8 mouse cellular contexts compared by ENCODE assay signal in genomic region chr4:45971806-45972447, GRCm38 (mm10). TPM values are rescaled to one million over a fixed set of nuclear protein-coding genes. Genes with fewer than 3 reads are reported as not detected.
DNase-seq lines count a peak whose midpoint lies in the region; ATAC-seq and TF ChIP-seq lines count a peak whose summit lies in the region.

No protein-coding gene starts in this region.

- peak; percentile 50 for TF ChIP-seq RAD21 in MEL (IDR thresholded peaks at IDR 0.05; ENCODE audit: low read depth, low read length)

- H3K27me3 ChIP-seq in MEL (ENCODE audit: control insufficient read depth in 1 of 2, insufficient read depth in 2 of 2, low read length in 2 of 2), result no peaks in the 10 kb centered on the region
- H3K27me3 ChIP-seq in cerebellum, adult 2 months (ENCODE audit: control insufficient read depth, insufficient read depth, low read length), result no peaks in the 10 kb centered on the region
- H3K27me3 ChIP-seq in lung, postnatal 0 days (replicated peaks; ENCODE audit: insufficient read depth, low read length), result no peaks in the 10 kb centered on the region

- H3K9me3 ChIP-seq in MEL (replicated peaks; ENCODE audit: insufficient read depth, low read length), result no peaks in the 10 kb centered on the region
- H3K9me3 ChIP-seq in lung, postnatal 0 days (ENCODE audit: low read length), result no peaks in the 10 kb centered on the region

- peak in 1 of 2 experiments; percentile 40; a peak in 1 of 4 replicates for TF ChIP-seq POLR2A in MEL (IDR thresholded peaks at IDR 0.05; ENCODE audit: control insufficient read depth in 1 of 2, insufficient read depth in 1 of 2, low read depth in 1 of 2, low read length in 2 of 2, poor library complexity in 1 of 2)
- TF ChIP-seq POLR2A in cerebellum, adult 2 months (IDR thresholded peaks at IDR 0.05; ENCODE audit: borderline replicate concordance, insufficient read depth, low read length), result no peak

- H3K9ac ChIP-seq in MEL (ENCODE audit: control insufficient read depth, low read depth, low read length, poor library complexity, severe bottlenecking), result peak overlapping the region; percentile 79
- H3K9ac ChIP-seq in lung, postnatal 0 days (replicated peaks; ENCODE audit: low read depth), result peak overlapping the region; percentile 75

- peaks cover 4 to 9% of the 10 kb centered on the region in 2 experiments; a peak in 3 of 4 replicates for H3K4me1 ChIP-seq in MEL (ENCODE audit: control insufficient read depth in 1 of 2, insufficient read depth in 2 of 2, low read length in 2 of 2)
- peaks cover 2% of the 10 kb centered on the region for H3K4me1 ChIP-seq in cerebellum, adult 2 months (ENCODE audit: control insufficient read depth, insufficient read depth, low read length)
- H3K4me1 ChIP-seq in lung, postnatal 0 days (ENCODE audit: insufficient read depth, low read depth, low read length), result peaks cover 13% of the 10 kb centered on the region; the same call in 1 of the 2 replicates

- DNase-seq in MEL (ENCODE audit: low read depth, low spot score), result peak; percentile 93
- peak; percentile 97 to 100 for DNase-seq in cerebellum, adult 2 months
- DNase-seq in forelimb bud, embryonic 11.5 days (ENCODE audit: low read depth, low spot score), result peak; percentile 93
- DNase-seq in layer of hippocampus, adult 9-11 months, result peak; percentile 96
- peak; percentile 97 for DNase-seq in lung, postnatal 0 days (ENCODE audit: low spot score)
- DNase-seq in ovary, postnatal 14 days (ENCODE audit: low spot score), result peak; percentile 100
- DNase-seq in thymus, postnatal 14 days, result peak; percentile 87

- whole genome bisulfite sequencing in cerebellum, adult 2 months, result under 1% methylated on average over 51 of the region's 51 CpGs
- 2% methylated on average over 29 of the region's 51 CpGs for WGBS in lung, postnatal 0 days

- no peak for TF ChIP-seq EP300 in MEL (IDR thresholded peaks at IDR 0.05; ENCODE audit: low read depth in 1 of 2, low read length in 2 of 2)
- TF ChIP-seq EP300 in lung, postnatal 0 days (IDR thresholded peaks at IDR 0.05), result no peak

- H3K79me2 ChIP-seq in MEL (ENCODE audit: control insufficient read depth, insufficient read depth, low read length, poor library complexity), result no peaks in the 10 kb centered on the region

- H3K27ac ChIP-seq in MEL (ENCODE audit: control insufficient read depth, low read depth, low read length), result peak overlapping the region; percentile 52
- H3K27ac ChIP-seq in cerebellum, adult 2 months (ENCODE audit: insufficient read depth, low read length), result no peak overlapping the region
- H3K27ac ChIP-seq in lung, postnatal 0 days (ENCODE audit: low read length), result peak overlapping the region; percentile 92

- peak overlapping the region; percentile 81 for H3K4me2 ChIP-seq in lung, postnatal 0 days (replicated peaks; ENCODE audit: low read depth, low read length)

- H3K4me3 ChIP-seq in MEL (ENCODE audit: control insufficient read depth in 1 of 2, insufficient read depth in 1 of 2, low read depth in 2 of 2, low read length in 2 of 2), result peak overlapping the region; percentile 70 to 94
- H3K4me3 ChIP-seq in cerebellum, adult 2 months (replicated peaks; ENCODE audit: insufficient read depth, low read depth, low read length), result peak overlapping the region; percentile 92
- H3K4me3 ChIP-seq in lung, postnatal 0 days (ENCODE audit: low read depth, low read length), result peak overlapping the region; percentile 95

- peak; percentile 50 to 80 (median 69); a peak in 5 of 6 replicates for TF ChIP-seq CTCF in MEL (IDR thresholded peaks at IDR 0.05 in 2 of 3, conservative IDR thresholded peaks at IDR 0.05 in 1 of 3; ENCODE audit: control insufficient read depth in 1 of 3, insufficient read depth in 1 of 3, low read depth in 2 of 3, low read length in 3 of 3, poor library complexity in 1 of 3, severe bottlenecking in 1 of 3)
- peak; percentile 78 for TF ChIP-seq CTCF in cerebellum, adult 2 months (IDR thresholded peaks at IDR 0.05; ENCODE audit: borderline replicate concordance, insufficient read depth, low read depth, low read length)
- TF ChIP-seq CTCF in lung, postnatal 0 days (IDR thresholded peaks at IDR 0.05), result peak; percentile 93

- ATAC-seq in hematopoietic stem cell, adult 5-6 weeks (replicated peaks in 1 of 2; ENCODE audit: insufficient read depth in 1 of 2, low FRiP score in 2 of 2, low TSS enrichment in 1 of 2, low read depth in 1 of 2, poor library complexity in 2 of 2, severe bottlenecking in 2 of 2), result peak; percentile 81 to 96
- peak; percentile 98 for ATAC-seq in lung, postnatal 0 days

- peaks cover 0 to 12% of the 10 kb centered on the region in 2 experiments; a peak in 2 of 4 replicates for H3K36me3 ChIP-seq in MEL (ENCODE audit: control insufficient read depth in 1 of 2, insufficient read depth in 2 of 2, low read length in 2 of 2)
- H3K36me3 ChIP-seq in lung, postnatal 0 days (ENCODE audit: insufficient read depth, low read length), result no peaks in the 10 kb centered on the region

TF ChIP-seq in MEL, 35 proteins besides CTCF, POLR2A, EP300 and RAD21:
- peak; percentile 22; the same call in 1 of the 2 replicates for TF ChIP-seq NELFE (IDR thresholded peaks at IDR 0.05; ENCODE audit: low read depth, low read length)
- peak; percentile 26; the same call in 1 of the 2 replicates for TF ChIP-seq ZC3H11A (IDR thresholded peaks at IDR 0.05; ENCODE audit: low read depth, low read length)
- TF ChIP-seq ZKSCAN1 (IDR thresholded peaks at IDR 0.05; ENCODE audit: low read depth, low read length), result no peak
- TF ChIP-seq MEF2A (IDR thresholded peaks at IDR 0.05; ENCODE audit: extremely low read depth, insufficient replicate concordance, low read depth, low read length, poor library complexity, severe bottlenecking), result no peak
- no peak for TF ChIP-seq TBP (IDR thresholded peaks at IDR 0.05; ENCODE audit: low read depth, low read length)
- 0 out of 2 replicates have a peak, but pooled peaks have one; percentile 70 for TF ChIP-seq MAZ (IDR thresholded peaks at IDR 0.05; ENCODE audit: low read depth, low read length)
- TF ChIP-seq UBTF (IDR thresholded peaks at IDR 0.05; ENCODE audit: borderline replicate concordance, insufficient read depth, low read depth, low read length), result 0 out of 2 replicates have a peak, but pooled peaks have one; percentile 58
- TF ChIP-seq GABPA (IDR thresholded peaks at IDR 0.05; ENCODE audit: low read depth, low read length), result no peak
- no peak for TF ChIP-seq CHD1 (IDR thresholded peaks at IDR 0.05; ENCODE audit: low read depth, low read length)
- TF ChIP-seq ZNF384 (IDR thresholded peaks at IDR 0.05; ENCODE audit: low read depth, low read length), result no peak
- TF ChIP-seq CHD2 (IDR thresholded peaks at IDR 0.05; ENCODE audit: low read length), result no peak
- TF ChIP-seq HCFC1 (IDR thresholded peaks at IDR 0.05; ENCODE audit: low read depth, low read length), result 0 out of 2 replicates have a peak, but pooled peaks have one; percentile 48
- TF ChIP-seq SIN3A (IDR thresholded peaks at IDR 0.05; ENCODE audit: low read length), result no peak; the same call in 1 of the 2 replicates
- TF ChIP-seq NRF1 (IDR thresholded peaks at IDR 0.05; ENCODE audit: insufficient read depth, low read depth, low read length, poor library complexity, severe bottlenecking), result peak; percentile 100
- TF ChIP-seq BHLHE40 (IDR thresholded peaks at IDR 0.05; ENCODE audit: borderline replicate concordance, low read depth, low read length), result no peak
- TF ChIP-seq ELF1 (IDR thresholded peaks at IDR 0.05; ENCODE audit: low read depth, low read length), result no peak
- TF ChIP-seq MAX (IDR thresholded peaks at IDR 0.05; ENCODE audit: low read length), result peak; percentile 63; the same call in 1 of the 2 replicates
- no peak for TF ChIP-seq POLR2AphosphoS5 (IDR thresholded peaks at IDR 0.05; ENCODE audit: borderline replicate concordance, low read depth, low read length)
- no peak for TF ChIP-seq JUND (IDR thresholded peaks at IDR 0.05; ENCODE audit: low read depth, low read length)
- no peak for TF ChIP-seq GATA1 (IDR thresholded peaks at IDR 0.05; ENCODE audit: low read depth, low read length)
- 0 out of 2 replicates have a peak, but pooled peaks have one; percentile 26 for TF ChIP-seq TCF12 (IDR thresholded peaks at IDR 0.05; ENCODE audit: low read depth, low read length)
- peak; percentile 60 for TF ChIP-seq SMC3 (IDR thresholded peaks at IDR 0.05; ENCODE audit: low read depth, low read length)
- no peak for TF ChIP-seq USF1 (IDR thresholded peaks at IDR 0.05; ENCODE audit: low read depth, low read length)
- TF ChIP-seq E2F4 (IDR thresholded peaks at IDR 0.05; ENCODE audit: borderline replicate concordance, low read depth, low read length), result no peak
- TF ChIP-seq MXI1 (IDR thresholded peaks at IDR 0.05; ENCODE audit: low read depth, low read length), result peak; percentile 71
- no peak for TF ChIP-seq TAL1 (IDR thresholded peaks at IDR 0.05; ENCODE audit: low read length)
- 0 out of 2 replicates have a peak, but pooled peaks have one; percentile 4 for TF ChIP-seq ETS1 (IDR thresholded peaks at IDR 0.05; ENCODE audit: low read depth, low read length)
- no peak for TF ChIP-seq MAFK (IDR thresholded peaks at IDR 0.05; ENCODE audit: borderline replicate concordance, low read depth, low read length)
- TF ChIP-seq KAT2A (conservative IDR thresholded peaks at IDR 0.05; ENCODE audit: low read depth, low read length), result no peak
- TF ChIP-seq RCOR1 (IDR thresholded peaks at IDR 0.05; ENCODE audit: low read depth, low read length), result no peak
- TF ChIP-seq POLR2AphosphoS2 (IDR thresholded peaks at IDR 0.05; ENCODE audit: low read length), result no peak
- peak; percentile 53; the same call in 1 of the 2 replicates for TF ChIP-seq MYC (IDR thresholded peaks at IDR 0.05; ENCODE audit: low read depth, low read length)
- TF ChIP-seq MYB (IDR thresholded peaks at IDR 0.05; ENCODE audit: low read depth, low read length), result no peak
- TF ChIP-seq ZMIZ1 (IDR thresholded peaks at IDR 0.05; ENCODE audit: low read depth, low read length), result no peak
TF ChIP-seq in MEL: peak in this region for 12.

RNA-seq across cellular contexts. Expression of gene Tdrd7, which starts 6.8 kb away (rescaled TPM):
- 11.8 and 11.9 TPM in 2 replicates for total RNA-seq in MEL (2012; rRNA removed)
- polyA plus RNA-seq in MEL (2012; ENCODE audit: insufficient read depth in 1 of 2, insufficient read length in 2 of 2, low read depth in 1 of 2, low replicate concordance in 2 of 2, missing spikeins in 1 of 2), result 1 to 10 TPM in 1 of 2 experiments, not detected in 1; 7.7 TPM
- polyA plus RNA-seq in cerebellum, adult 2 months (2012; rRNA removed), result 29.6 and 31.7 TPM in 2 replicates
- 14.4 and 15.2 TPM in 2 replicates for total RNA-seq in hematopoietic stem cell, adult 5-6 weeks (2017)
- 28.9 and 30.7 TPM in 2 replicates for polyA plus RNA-seq in lung, postnatal 0 days (2015; fragmentation: Nextera tagmentation; extraction: Ambion mirVana)
